Mouse (Mus musculus): ENCODE results near the gene Tns1.

DNA sequence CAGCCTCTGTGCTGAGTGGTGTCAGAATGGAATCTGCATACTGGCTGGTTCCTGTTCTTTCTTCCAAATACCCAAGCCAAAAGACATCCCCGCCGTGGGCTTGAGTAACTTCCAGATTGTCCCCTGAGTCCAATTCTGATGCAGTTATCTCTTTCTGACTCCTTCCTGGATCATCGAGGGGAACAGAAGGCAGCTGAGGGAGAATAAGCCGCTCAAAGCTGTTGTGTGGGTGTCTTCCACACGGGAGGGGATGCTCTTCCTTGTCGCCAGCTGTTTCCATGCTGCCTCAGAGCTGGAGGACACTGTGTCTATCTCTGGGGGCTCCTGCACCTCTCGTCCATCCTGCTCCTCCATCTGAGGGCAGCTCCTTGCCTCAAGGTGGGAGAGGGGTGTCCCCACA, 133.0 kb downstream of the Tns1 start:
- no peak for TF ChIP-seq POLR2A (IDR thresholded peaks at IDR 0.05; ENCODE audit: insufficient read depth, low read depth, low read length)
- TF ChIP-seq CTCF (IDR thresholded peaks at IDR 0.05; ENCODE audit: insufficient read depth, low read depth, low read length): no peak
